Mouse (Mus musculus): ENCODE data around the gene Chrna9. TPM values are rescaled to one million over a fixed set of nuclear protein-coding genes. Genes with fewer than 3 reads are reported as not detected.

Chrna9 gene
- total RNA-seq, 2 experiments from 2014 or later: not detected

DNA sequence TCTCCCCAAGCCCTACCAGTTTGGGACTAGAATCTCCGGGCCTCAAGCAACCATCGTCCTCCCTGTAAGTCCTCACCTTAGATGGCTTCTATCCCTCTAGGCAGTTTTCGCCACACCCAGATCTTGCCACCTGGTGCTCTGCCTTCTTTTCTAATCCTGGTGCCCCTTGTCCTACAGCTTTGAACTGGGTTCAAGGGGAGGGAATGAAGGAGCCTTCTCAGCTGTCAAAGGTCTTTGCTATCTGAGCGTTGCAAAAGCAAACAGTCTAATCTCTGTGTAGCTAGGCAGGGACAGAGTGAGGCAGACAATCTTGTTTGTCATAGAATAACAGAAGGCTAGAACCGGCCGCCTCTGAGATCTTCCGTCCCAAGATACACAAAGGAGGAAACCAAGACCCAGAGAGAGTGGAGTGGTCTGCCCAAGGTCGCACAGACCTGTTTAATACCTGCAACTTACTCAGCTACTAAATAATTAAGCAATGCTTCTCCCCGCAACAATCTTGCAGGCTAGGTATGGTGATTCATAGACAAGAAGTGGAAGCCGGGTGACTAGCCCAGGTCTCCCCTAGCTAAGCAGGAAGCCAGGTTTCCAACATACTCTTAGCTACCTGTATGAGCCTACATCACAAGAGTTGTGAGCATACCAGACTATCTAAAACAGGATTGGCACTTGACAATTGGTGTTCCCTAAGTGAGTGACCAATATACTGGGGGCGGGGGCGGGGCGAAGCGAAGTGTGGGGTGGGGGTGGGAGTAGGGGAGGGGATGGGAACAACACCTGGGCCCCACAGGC lies 69.6 kb downstream of the Chrna9 start, which contains the start of gene 9130230L23Rik:
Gene 9130230L23Rik, minus strand, starts transcription at position 152 of the 792 bp plus-strand sequence.
- ATAC-seq (replicated peaks; ENCODE audit: poor library complexity): peak; percentile 42

DNA sequence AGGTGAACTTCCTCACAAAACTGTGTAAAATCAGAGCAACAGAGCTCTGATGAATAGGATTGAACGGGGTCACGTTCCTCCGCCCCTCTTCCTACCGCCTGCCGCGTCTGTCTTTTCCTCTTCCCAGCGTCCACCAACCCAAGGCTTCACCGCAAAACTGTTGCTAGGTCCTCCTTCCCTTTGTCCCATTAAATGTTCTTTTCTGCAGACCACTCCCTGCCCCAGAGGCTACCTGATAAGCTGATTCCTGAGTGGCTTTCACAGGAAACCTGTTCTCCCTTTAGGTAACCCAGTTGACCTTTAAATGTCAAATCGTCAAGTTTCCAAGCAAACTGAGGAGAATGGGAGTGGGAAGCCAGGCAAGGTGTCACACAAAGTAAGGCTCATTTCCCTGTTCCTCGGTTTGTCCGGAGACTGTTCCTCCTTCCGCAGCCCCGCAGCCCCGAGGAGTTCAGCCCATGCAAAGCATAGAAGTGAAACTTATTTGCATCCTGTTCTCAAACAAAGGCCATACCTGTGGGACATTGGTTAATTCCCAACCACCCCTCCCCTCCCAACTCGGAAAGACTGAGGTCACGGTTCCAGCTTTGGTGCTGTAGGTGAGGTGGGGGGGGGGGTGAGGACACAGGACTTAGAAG lies 70.4 kb downstream of the Chrna9 start:
- ATAC-seq (replicated peaks; ENCODE audit: poor library complexity): 0 out of 2 replicates have a peak, but pooled peaks have one; percentile 30

DNA sequence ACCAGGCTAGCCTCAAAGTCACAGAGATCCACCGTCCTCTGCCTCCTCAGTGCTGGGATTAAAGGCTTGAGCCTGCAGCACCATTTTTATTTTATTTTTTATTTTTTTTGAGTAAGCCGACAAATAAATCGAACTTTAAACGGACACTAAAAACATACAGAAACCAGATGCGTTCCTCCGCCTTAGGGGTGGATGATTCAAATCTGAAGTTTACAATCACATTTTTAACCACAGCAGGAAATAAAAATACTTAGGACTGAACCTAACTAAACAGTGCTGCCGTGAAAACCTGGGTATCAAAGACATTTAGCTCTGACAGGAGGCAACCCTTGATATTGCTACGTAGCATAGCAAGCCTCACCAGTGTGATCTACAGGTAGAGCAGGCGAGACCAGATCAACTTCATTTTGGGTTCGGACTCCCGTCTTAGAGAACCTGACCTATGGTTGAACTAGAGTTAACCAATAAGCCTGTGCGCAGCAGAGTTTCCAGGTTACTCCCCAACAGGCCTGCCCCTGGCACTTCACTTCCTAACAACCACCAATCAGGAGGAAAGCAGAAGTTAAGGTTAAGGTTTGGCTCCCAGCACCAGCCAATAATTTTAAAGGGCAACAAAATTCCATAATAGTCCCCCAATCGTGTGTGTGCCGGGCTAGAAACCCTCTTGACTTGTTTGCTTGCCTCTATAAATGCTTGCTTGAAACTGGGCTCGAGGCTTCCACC lies 73.7 kb downstream of the Chrna9 start:
- ATAC-seq (replicated peaks; ENCODE audit: poor library complexity): no peak

DNA sequence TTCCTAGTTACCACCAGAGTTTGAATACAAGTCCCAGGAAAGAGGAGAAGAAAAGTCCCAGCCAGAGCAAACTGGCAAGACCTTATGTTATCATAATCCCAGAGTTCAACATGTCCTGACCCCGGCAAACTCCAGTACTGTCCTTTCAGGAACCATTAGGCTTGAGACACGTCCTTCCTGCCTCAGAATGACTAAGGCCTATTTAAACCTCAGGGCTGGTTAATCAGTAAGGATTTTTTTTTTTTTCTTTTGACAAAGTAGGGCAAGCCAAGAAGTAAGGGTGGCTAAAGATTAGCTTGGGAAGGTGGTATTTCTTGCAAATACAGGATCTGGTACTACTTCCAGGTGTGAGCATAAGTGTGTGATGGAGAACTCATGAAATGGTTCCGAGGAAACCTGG lies 79.3 kb downstream of the Chrna9 start:
- peak; percentile 31; the same call in 1 of the 2 replicates for ATAC-seq (replicated peaks; ENCODE audit: poor library complexity)

DNA sequence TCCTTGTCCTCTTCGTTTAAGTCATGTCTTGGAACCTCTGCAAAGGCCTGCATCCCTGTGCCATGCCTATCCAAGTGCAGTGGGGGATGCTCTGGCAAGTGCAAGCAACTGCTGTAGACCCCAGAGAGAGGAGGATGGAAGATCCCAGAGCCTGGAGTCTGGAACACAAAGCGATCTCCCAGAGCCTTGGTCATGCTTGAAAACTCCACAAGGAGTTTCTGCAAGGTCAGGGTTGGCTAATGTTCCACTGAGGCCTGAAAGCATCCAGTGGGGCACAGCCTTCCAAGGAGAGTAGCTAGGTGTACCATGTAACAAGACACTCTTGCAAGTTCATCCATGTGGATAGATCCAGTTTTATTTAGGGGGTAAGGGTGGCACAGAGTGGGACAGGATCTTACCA lies 79.7 kb downstream of the Chrna9 start:
- ATAC-seq (replicated peaks; ENCODE audit: poor library complexity): no peak

DNA sequence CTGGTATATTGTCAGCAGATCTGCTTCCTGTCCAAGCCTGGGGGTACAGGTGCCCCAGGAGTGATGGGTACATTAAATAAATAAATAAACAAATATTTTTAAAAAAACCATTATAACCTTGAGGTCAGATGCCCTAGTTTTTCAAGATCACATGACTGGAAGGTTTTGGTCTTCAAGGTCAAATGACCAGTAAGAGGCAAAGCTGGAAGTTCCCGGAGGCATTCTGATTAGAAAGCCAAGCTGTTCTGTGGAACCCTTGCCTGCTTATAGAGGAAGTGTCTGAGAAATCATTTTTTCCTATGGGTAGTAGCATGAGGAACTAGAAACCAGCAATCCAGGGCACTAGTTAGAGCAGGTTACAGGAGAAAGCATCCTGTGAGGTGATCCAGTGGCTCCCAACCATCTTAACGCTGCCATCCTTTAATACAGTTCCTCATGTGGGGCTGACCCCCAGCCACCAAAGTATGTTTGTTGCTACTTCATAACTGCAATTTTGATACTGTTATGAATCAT lies 80.8 kb downstream of the Chrna9 start:
- ATAC-seq (replicated peaks; ENCODE audit: poor library complexity): 0 out of 2 replicates have a peak, but pooled peaks have one; percentile 50

DNA sequence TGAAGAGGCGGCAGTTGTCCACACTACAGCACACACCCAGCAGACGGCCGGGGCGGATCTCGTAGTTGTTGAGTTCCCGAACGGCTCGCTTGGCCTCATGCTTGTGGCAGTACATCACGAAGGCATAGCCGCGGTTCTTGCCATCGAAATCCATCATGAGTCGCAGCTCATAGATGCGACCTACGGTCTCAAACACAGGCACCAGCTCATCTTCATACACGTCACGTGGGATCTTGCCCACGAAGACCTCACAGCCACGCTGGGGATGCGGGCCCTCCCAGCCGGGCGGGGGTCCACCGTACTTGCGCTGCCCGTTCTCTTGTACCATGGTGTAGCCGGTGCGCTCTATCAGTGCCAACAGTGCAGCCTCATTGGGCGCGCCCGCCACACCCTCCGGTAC lies 92.1 kb downstream of the Chrna9 start:
- ATAC-seq (replicated peaks; ENCODE audit: poor library complexity): no peak

Other genes with a start within 250 kb of the Chrna9 start
- 215 and 245 TPM in 2 replicates for gene Pds5a, start 236.6 kb upstream of the Chrna9 start, total RNA-seq (2015)
- 189 and 232 TPM in 2 replicates for gene Pds5a, start 236.6 kb upstream of the Chrna9 start, total RNA-seq (2017)
- gene N4bp2, start 171.4 kb upstream of the Chrna9 start, total RNA-seq (2015): 39.1 and 39.8 TPM in 2 replicates
- 22.2 and 30.3 TPM in 2 replicates for gene N4bp2, start 171.4 kb upstream of the Chrna9 start, total RNA-seq (2017)
- 13.3 and 15.3 TPM in 2 replicates for gene Rhoh, start 73.7 kb upstream of the Chrna9 start, total RNA-seq (2015)
- 18.2 and 18.6 TPM in 2 replicates for gene Rhoh, start 73.7 kb upstream of the Chrna9 start, total RNA-seq (2017)
- not detected in 2 replicates for gene 9130230L23Rik, start 69.4 kb downstream of the Chrna9 start, total RNA-seq (2015)
- gene 9130230L23Rik, start 69.4 kb downstream of the Chrna9 start, total RNA-seq (2017): 0.30 TPM in 1 of 2 replicates, not detected in the other
- gene Rbm47, start 238.2 kb downstream of the Chrna9 start, total RNA-seq (2015): 4.4 and 6.1 TPM in 2 replicates
- gene Rbm47, start 238.2 kb downstream of the Chrna9 start, total RNA-seq (2017): 2.4 and 4.7 TPM in 2 replicates